Mouse (Mus musculus) brain, embryonic 14.5 days (tissue): ENCODE measurements around the gene Rce1. TPM values are rescaled to one million over a fixed set of nuclear protein-coding genes. Genes with fewer than 3 reads are reported as not detected.
A peak's percentile ranks its signal among the peaks of the same experiment; 100 is the strongest.

Experiments
- DNase-seq: peaks from one replicate; pipeline ENCODE4 v3.0.0-alpha.2; 2011; ENCODE audit warnings: low read depth
- CTCF ChIP-seq: fragments of 200-500 bp; IDR thresholded peaks from 2 replicates; pipeline ENCODE4 v1.5.1; 2012; ENCODE audit warnings: inconsistent platforms, mild to moderate bottlenecking, moderate library complexity, borderline replicate concordance; ENCODE audit not compliant: insufficient read depth, insufficient read length; ENCODE audit errors: extremely low read depth
- POLR2A ChIP-seq: fragments of 200-500 bp; IDR thresholded peaks from 2 replicates; pipeline ENCODE4 v1.6.1; 2012; ENCODE audit warnings: mild to moderate bottlenecking, inconsistent platforms, borderline replicate concordance; ENCODE audit not compliant: poor library complexity, insufficient read depth, insufficient read length, severe bottlenecking; ENCODE audit errors: extremely low read depth
- polyA plus RNA-seq: library from polyadenylated mRNA; depleted of rRNA; stranded (reverse); fragments of >200 nt; gene quantifications from 2 replicates; pipeline ENCODE4 v1.2.3, GENCODE M21; 2012

Gene Rce1
- polyA plus RNA-seq, 1 experiment = 65.2 TPM

GRCm38 (mm10) chr19:4622780-4623179, 2.7 kb downstream of the Rce1 start:
- TF ChIP-seq CTCF (no peak), POLR2A (no peak)
- DNase-seq = no peak

- no peak for TF ChIP-seq POLR2A
- no peak for TF ChIP-seq CTCF
- DNase-seq = no peak
These were observed 4.7 kb downstream of the Rce1 start for GRCm38 (mm10) chr19:4620721-4621120.

GRCm38 (mm10) chr19:4619461-4619860, 6.0 kb downstream of the Rce1 start:
- no peak for DNase-seq

GRCm38 (mm10) chr19:4618183-4618582, 7.3 kb downstream of the Rce1 start:
- TF ChIP-seq CTCF (peak; percentile 46; the same call in 1 of the 2 replicates), POLR2A (no peak)
- DNase-seq = peak; percentile 65

More at GRCm38 (mm10) chr19:4619461-4619860, 6.0 kb downstream of the Rce1 start:
- TF ChIP-seq POLR2A = no peak
- no peak for TF ChIP-seq CTCF

GRCm38 (mm10) chr19:4616546-4616945, 8.9 kb downstream of the Rce1 start:
- no peak for TF ChIP-seq POLR2A
- TF ChIP-seq CTCF = no peak
- no peak for DNase-seq

GRCm38 (mm10) chr19:4615151-4616093, 10.0 kb downstream of the Rce1 start, which contains the start of gene Lrfn4:
Lrfn4 (minus strand) TSS chr19:4615667.
- TF ChIP-seq CTCF = no peak
- TF ChIP-seq POLR2A = peak; percentile 65
- DNase-seq = peak; percentile 97

- DNase-seq = peak; percentile 46
- TF ChIP-seq CTCF (no peak), POLR2A (no peak)
These were observed 10.9 kb downstream of the Rce1 start for GRCm38 (mm10) chr19:4614305-4615150.

- no peak for DNase-seq
- TF ChIP-seq CTCF (no peak), POLR2A (no peak)
These were observed 11.8 kb downstream of the Rce1 start for GRCm38 (mm10) chr19:4613464-4614304.

- TF ChIP-seq CTCF = no peak
- no peak for TF ChIP-seq POLR2A
- DNase-seq = no peak
These were observed 13.1 kb downstream of the Rce1 start for GRCm38 (mm10) chr19:4612181-4612961.

- TF ChIP-seq CTCF (no peak), POLR2A (no peak)
- DNase-seq = no peak
These were observed 15.3 kb downstream of the Rce1 start for GRCm38 (mm10) chr19:4610109-4610508.
